Mouse (Mus musculus) gastrocnemius, postnatal 4 days (tissue): ENCODE results near the gene Chpt1. TPM values are rescaled to one million over a fixed set of nuclear protein-coding genes. Genes with fewer than 3 reads are reported as not detected.
"Not testable (repeated sequence)": the region's sequence is repeated elsewhere in the genome, so short reads cannot be mapped to it uniquely, and the experiment has no call there.

Experiments
- DNase-seq, 2 experiments: peaks; one replicate each; pipeline ENCODE4 v3.0.0; 2021 to 2022; ENCODE audit warnings: low spot score in 2 of 2, mixed read lengths in 2 of 2
- long read RNA-seq, 2 experiments: library from polyadenylated mRNA; stranded (forward); transcript quantifications; one replicate each; pipeline ENCODE4 v2.0.0; 2021
- total RNA-seq, 2 experiments: library from RNA; stranded (reverse); gene quantifications; 2 replicates each; pipeline ENCODE4 v1.2.3; 2021

The Chpt1 gene
- 10 to 100 TPM; 27.9 to 32.9 TPM for total RNA-seq
- long read RNA-seq, experiment 1, full-length matches to known transcripts = 77 of 81 reads
- long read RNA-seq, experiment 1, partial matches to known transcripts = 0 of 81 reads
- long read RNA-seq, experiment 1, other reads (novel, unspliced or antisense) = 4 of 81 reads
- long read RNA-seq, experiment 2, full-length matches to known transcripts = 70 of 78 reads
- long read RNA-seq, experiment 2, partial matches to known transcripts = 3 of 78 reads
- long read RNA-seq, experiment 2, other reads (novel, unspliced or antisense) = 5 of 78 reads

- peak; percentile 88 to 90 for DNase-seq
These were observed at the start of gene Chpt1 for GRCm38 (mm10) chr10:88503421-88504314. Chpt1 (minus strand) TSS chr10:88504073.

DNA sequence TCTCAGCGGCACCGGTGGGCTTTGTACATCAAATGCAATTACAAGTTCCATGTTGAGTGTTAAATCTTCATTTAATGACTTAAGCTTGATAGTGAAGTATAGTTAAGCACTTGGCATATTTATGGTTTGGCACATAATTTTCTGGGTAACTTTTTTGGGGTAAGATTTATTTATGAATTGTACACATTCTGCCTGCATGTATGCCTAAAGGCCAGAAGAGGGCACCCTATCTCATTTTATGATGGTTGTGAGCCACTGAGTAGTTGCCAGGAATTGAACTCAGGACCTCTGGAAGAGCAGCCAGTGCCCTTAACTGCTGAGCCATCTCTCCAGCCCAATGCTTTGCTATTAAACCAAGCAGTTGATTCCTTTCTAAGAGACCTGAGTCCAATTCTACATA is 48.9 kb upstream of the Chpt1 start:
- no peak for DNase-seq

DNA sequence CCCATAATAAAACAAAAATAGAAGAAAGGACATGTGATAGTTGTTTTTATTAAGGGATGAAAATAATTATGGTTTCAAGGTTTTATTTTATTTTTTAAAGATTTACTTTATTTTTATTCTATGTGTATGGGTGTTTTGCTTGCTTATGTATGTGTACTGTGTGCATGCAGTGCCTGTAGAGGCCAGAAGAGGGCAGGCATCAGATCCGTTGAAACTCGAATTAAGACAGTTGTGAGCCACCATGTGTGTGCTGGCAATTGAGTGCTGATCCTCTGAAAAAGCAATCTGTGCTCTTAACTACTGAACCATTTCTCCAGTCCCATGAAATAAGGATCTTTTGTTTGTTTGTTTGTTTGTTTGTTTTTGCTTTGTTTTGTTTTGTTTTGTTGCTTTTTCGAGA is 46.4 kb upstream of the Chpt1 start:
- DNase-seq = no peak

- DNase-seq = no peak
These were observed 43.8 kb upstream of the Chpt1 start for GRCm38 (mm10) chr10:88547635-88548034.

DNA sequence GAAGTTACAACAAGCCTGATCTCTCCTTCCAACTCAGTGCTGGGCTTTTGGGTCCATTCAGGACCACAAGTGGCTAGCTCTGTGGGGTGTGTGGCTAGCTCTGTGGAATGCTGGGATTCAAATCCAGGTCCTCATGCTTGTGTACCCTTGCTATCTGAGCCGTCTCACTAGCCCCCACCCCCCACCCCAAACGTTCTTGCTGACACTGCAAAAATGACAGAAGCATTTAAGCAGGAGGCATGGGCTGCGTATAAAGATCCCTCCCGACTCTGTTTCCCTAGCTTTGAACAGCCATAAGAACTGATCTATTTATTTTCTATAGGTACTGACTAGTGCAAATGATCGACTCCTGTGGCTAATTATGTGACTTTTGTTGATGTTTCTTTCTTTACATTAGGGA is 26.8 kb upstream of the Chpt1 start:
- no peak for DNase-seq

DNA sequence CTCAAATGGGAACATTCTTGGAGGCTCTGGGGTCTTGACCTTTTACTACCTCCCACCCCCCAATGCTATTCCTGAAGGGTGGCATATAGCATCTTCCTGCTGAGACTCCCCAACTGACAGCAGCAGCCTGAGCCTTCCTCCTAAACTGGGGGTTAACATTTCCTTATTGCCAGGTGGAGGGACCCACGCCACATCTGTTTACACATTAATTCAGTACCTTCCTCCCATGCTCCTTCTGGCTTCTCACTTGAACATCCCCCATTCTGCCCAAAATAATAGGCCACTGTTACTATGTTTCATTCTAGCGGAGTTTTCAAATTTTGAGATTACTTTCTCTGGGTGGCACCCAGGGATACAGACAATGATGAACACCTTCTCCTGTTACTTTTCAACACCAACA is 20.1 kb upstream of the Chpt1 start:
- DNase-seq = no peak

GRCm38 (mm10) chr10:88523212-88523611 is 19.3 kb upstream of the Chpt1 start:
- DNase-seq = no peak

GRCm38 (mm10) chr10:88522795-88523194 is 18.9 kb upstream of the Chpt1 start:
- no peak for DNase-seq

- not testable (repeated sequence) for DNase-seq
These were observed 11.2 kb upstream of the Chpt1 start for GRCm38 (mm10) chr10:88515049-88515448.

DNA sequence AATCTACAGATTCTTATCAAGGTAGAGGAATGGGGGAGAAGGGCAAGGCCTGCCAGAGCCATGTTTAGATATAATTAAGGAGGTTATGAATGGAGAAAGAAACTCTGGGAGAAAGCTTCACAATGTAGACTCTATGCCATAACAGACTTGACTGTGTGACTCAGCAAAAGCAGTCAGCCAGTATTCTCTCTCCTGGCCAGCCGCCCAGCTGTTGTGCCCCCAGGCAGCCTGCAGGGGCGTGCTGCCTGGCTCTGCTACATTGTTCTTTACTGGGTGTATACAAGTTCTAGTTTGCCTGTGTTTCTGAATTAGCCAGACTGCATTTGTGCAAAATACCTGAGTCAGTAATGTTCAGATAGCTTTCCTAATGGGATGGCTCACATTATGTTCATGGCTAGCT is 10.6 kb upstream of the Chpt1 start:
- peak; percentile 49 to 62 for DNase-seq

DNA sequence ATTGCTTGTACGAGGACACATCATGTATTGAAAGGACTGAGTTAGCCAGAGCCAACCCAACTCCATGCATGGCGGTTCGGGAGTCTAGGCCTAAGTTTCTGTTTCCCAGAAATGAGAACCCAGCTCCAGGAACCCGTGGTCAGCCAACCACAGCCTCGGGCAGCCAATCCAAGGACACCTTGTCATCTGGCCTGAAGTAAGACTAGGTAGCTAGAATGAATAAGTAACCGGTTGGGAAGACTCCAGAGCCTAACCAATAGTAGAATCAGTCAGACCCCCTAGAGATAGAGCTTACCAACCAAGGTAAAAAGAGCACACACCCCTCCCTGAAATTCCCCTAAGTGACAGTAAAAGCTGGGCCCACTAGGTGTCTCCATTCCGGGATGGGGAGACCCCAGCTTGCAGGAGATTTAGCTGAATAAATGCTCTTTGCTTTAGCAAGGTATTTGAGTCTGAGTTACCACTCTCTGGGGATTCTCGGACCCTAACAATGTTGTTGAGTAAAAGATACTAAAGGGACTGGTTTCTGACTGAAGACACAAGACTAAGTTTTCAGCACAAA is 9.8 kb upstream of the Chpt1 start:
- no peak for DNase-seq

- DNase-seq = no peak
These were observed 7.5 kb upstream of the Chpt1 start for GRCm38 (mm10) chr10:88511355-88511754.

DNA sequence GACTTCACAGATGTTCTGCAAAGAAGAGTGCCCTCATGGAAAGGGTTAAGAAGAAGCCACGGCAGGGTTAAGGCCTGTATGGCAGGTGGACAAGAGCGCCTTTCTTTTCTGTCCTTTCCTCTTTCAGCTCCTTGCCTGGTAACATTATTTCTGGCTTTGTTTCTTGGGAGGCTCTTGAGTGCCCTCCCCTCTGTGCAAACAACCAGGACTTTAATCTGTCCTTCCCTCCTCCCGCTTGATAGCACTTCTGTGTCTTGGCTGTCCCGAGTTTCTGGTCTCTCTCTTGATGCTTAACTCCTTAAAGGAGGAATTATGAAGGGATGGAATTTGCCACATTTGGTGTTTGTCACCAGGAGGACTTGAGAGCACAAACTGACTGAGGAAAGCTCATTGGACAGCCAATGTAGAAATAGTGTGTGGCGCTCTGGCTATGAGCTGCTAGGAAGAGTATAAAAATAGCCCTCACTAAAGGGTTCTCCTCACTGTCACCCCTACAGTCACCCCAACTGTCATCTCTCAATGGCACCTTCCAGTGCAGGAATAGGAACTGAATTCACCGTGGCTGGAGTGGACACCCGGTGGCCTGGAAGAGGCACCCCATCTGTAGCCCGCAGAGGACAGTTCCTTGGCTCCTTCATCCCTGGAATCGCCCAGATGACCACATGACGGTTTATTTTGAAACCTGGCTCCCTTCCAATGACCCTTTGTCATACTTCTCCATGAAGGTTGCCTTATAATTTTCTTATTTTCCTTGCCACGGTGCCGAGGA is 6.8 kb upstream of the Chpt1 start:
- no peak for DNase-seq

- no peak for DNase-seq
These were observed 3.8 kb upstream of the Chpt1 start for GRCm38 (mm10) chr10:88507691-88508143.

DNA sequence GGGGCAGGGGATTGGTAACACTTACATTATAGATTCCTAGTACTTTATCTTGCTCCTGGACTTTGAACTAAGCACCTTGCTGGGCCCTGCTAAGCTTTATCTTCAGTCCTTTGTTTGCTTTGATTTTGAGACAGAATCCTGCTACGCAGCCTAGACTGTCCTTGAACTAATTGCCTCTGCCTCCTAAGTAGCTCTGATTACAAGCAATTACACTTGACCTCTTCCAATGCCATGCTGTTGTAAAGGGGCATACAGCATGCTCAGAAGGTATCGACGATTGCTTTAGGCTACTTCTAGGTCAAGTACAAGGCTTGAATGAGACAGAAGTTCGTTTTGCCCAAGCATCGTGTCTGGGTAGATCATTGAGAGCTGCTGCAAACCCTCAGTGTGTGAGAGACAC is 1.4 kb upstream of the Chpt1 start:
- no peak for DNase-seq

- no peak for DNase-seq
These were observed 608 bp upstream of the Chpt1 start for GRCm38 (mm10) chr10:88504481-88504880.

GRCm38 (mm10) chr10:88502919-88503318 is 954 bp downstream of the Chpt1 start:
- DNase-seq = no peak

DNA sequence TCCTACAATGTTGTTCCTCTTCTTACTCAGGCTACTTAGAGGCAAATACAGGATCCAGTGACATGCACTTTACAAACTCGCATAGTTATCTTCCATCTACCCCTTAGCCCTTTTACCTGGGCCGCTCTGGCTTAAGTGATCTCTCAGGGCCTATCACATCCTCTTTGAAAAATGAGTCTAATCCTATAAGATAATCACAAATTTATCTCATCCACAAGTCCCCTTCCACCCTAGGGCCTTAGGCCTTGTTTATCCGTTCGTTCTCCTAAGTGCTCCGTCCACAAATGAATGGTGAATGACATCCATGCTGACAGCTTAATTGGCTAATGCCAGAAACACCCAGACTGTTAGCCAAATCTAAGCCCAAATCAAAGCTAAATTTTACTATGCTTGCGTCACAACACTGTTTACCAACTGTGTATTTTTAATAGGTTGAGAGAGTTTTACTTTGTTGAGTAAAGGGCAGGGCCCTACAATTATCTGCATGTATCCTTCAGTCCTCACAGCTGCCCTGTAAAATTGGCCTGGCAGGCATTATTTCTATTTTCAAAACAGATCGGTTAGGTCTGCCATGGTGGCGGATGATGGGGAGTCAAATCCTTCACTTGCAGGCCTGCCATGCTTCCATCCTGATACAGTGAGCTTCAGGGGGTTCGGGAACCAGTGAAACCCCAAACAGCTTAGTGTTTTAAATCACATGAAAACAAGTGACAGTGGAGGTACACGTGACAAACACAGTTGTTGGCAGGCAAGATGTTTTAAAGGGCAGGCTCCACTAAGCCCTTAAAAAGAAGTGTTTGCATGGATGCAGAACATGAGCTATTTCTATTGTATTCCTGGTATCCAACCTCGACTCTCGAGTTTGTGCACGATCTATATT is 1.7 kb downstream of the Chpt1 start:
- DNase-seq = no peak

DNA sequence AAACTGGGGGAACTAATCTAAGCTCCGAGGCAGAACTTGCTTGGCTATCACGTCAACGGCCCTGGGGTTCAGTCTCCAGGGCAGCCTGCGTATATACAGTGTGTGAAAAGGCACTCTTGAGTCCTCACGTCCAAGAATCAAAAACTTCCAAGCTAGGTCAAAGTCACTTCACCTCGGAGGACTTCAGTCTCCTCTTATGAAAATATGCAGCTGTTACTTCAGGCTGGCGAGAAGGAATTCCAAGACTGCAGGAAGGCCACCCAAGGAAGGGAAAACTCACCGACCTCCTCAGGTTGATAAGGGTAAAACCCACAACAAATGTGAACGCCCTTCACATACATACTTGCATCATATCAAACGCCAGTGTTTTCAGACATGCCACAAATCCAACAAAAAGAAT is 2.5 kb downstream of the Chpt1 start:
- DNase-seq = no peak

DNA sequence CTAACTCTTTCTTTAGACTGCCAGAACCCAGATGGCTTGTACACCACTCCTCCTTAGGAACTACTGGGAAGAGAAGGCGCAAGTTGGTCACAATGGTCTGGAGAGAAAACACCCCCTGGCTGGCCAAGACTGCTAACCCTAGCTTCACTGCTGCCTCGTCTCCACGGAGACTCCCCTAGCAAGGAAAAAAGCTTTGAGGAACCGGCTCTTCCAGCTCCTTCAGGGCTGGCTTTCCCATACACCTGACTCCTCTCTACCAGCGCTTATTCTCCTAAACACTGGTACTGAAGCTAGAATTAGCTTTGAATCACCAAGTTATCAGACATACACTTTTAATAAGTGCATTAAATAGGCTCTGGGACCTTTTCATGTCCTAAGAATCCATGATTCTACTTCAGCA is 3.9 kb downstream of the Chpt1 start:
- DNase-seq = no peak
